Mouse (Mus musculus): ENCODE results near the gene Smarcc2. TPM values are rescaled to one million over a fixed set of nuclear protein-coding genes. Genes with fewer than 3 reads are reported as not detected.

Smarcc2 gene
- polyA plus RNA-seq, 1 experiment from 2014 or later = 93.6 TPM

DNA sequence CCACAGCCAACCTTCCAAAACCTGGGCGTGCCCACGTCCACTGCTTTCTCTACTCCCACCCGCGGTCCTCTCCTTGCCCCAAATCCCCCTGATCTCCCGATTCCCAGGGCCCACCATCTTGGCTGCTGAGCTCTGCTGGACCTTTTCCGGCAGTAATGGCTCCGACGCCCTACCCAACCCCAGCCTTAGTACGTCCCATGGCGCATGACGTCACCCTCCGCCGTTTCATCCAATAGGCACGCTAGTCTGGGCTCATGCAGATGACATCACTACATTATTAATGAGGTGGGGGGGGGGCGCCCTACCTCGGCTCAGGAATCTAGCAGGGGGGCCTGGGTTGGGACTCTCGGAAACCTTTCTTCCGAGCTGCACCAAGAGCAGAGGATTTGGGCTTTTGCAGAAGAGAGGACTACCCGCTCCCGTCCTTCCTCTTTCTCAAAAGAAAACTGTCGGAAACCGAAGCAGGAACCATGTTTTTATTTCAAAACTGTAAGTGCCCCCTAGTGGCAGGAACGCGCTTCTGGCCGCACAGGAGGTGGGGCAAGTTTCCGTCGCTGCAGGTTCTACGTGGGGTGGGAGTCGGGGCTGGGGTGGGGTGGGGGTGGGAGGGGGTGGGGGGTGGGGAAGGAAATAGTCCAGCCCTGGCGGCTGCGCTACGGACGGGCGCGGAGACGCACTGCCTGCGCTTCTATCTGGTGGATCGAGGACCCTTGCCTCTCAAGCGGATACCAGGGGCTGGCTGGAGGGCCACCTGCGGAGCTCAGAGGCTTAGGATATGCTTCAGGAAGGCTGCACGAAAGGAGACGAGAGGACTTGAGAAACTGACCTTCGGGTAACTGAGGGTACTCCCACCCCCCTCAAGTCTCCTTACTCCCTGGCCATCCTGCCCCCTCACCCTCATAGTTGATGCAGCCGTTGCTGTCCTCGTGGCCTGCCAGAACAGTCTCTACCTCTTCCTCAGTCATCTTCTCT is 34.9 kb downstream of the Smarcc2 start, which contains the start of gene Myl6:
Gene Myl6 (minus strand): TSS at position 451 of the 972 bp plus-strand sequence.
- peak; percentile 92 for ATAC-seq (ENCODE audit: insufficient number of reproducible peaks, low FRiP score, low TSS enrichment, low read depth)
- Histone ChIP-seq H3K27me3 (no peaks in the 10 kb centered on the region), H3K9ac (peak within 1 kb of the TSS; percentile 91), H3K27ac (replicated peaks) (peak within 1 kb of the TSS; percentile 100), H3K9me3 (replicated peaks) (no peaks in the 10 kb centered on the region), H3K36me3 (peaks cover 27% of the 10 kb centered on the region), H3K4me1 (peaks cover 56% of the 10 kb centered on the region), H3K4me2 (replicated peaks) (peak within 1 kb of the TSS; percentile 77), H3K4me3 (replicated peaks) (peak within 1 kb of the TSS; percentile 87)
- WGBS = under 1% methylated on average over 45 of the region's 45 CpGs

DNA sequence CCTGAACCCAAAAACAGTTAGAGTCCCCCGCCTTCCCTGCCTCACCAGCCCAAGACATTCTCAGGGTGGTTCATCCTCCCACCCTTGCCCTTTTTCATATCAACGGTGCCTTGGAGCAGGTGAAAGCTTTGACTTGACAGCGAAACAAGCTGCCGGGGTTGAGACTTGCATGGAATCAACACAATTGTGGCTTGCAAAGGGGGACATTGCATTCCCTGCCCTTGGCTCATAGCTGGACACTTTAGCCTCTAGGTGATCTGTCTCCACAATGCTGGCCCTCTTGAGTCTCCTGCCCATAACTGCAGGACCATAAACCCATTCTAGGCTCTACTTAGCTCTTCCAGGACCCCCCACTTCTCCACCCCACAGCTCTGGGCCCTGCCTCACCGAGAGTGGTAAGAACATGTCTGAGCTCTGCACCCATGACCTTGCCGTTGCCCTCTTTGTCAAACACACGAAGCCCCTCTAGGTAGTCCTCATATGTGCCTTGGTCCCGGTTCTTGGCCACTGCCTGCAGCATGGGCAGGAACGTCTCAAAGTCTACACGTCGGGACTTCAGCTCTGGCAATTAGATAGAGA is 35.7 kb downstream of the Smarcc2 start:
- no peak for ATAC-seq (ENCODE audit: insufficient number of reproducible peaks, low FRiP score, low TSS enrichment, low read depth)

DNA sequence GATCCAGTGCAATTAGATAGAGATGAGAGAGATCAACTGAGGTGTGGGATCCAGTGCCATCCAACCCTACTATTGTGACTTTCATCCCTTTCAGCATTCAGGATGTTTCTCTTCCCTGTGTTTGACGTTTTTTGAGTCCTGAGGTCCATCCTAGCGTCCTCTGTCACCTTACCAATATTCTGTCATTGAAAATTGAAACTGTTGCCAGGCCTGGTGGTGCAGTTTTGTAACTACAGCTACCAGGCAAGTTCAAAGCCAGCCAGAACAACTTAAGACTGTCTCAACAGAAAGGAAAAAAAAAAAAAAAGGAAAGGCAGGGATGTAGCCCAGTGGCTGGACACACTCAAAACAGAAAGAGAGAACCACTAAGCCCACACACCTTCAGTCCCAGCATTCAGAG is 36.2 kb downstream of the Smarcc2 start:
- H3K4me2 ChIP-seq (replicated peaks) = peak overlapping the region; percentile 77; the same call in 1 of the 2 replicates
- WGBS = 67% methylated on average over 2 of the region's 2 CpGs
- peak overlapping the region; percentile 87 for H3K4me3 ChIP-seq (replicated peaks)
- H3K9me3 ChIP-seq (replicated peaks) = no peaks in the 10 kb centered on the region
- H3K27me3 ChIP-seq = no peaks in the 10 kb centered on the region
- peaks cover 53% of the 10 kb centered on the region for H3K4me1 ChIP-seq
- H3K27ac ChIP-seq (replicated peaks) = peak overlapping the region; percentile 100; the same call in 1 of the 2 replicates
- H3K9ac ChIP-seq = no peak overlapping the region
- ATAC-seq (ENCODE audit: insufficient number of reproducible peaks, low FRiP score, low TSS enrichment, low read depth) = no peak
- H3K36me3 ChIP-seq = peaks cover 14% of the 10 kb centered on the region

More for the DNA sequence above, 35.7 kb downstream of the Smarcc2 start:
- H3K4me2 ChIP-seq (replicated peaks) = peak overlapping the region; percentile 77
- peak overlapping the region; percentile 87 for H3K4me3 ChIP-seq (replicated peaks)
- WGBS = 52% methylated on average over 11 of the region's 11 CpGs
- peaks cover 58% of the 10 kb centered on the region for H3K4me1 ChIP-seq
- H3K36me3 ChIP-seq = peaks cover 19% of the 10 kb centered on the region
- no peaks in the 10 kb centered on the region for H3K9me3 ChIP-seq (replicated peaks)
- peak overlapping the region; percentile 100 for H3K27ac ChIP-seq (replicated peaks)
- no peaks in the 10 kb centered on the region for H3K27me3 ChIP-seq
- peak overlapping the region; percentile 77 for H3K9ac ChIP-seq

DNA sequence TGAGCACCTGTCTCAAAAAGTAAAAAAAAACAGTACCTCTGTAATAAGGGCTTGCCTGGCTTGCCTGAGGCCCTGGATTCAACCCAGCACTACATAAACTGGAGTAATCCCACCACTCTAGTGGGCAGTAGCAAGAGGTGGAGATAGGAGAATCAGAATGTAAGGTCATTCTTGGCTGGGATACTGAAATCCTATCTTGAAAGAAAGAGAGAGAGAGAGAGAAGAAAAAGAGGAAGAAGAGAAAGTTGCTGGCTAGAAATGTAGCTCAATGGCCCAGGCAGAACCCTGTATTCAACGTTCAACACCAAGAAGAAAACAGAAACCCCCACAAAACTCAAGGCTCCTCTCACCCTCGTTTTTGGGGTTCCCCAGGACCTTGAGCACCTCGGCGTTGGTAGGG is 36.9 kb downstream of the Smarcc2 start:
- Histone ChIP-seq H3K4me1 (peaks cover 48% of the 10 kb centered on the region), H3K4me3 (replicated peaks) (no peak overlapping the region), H3K9me3 (replicated peaks) (no peaks in the 10 kb centered on the region), H3K27me3 (no peaks in the 10 kb centered on the region), H3K27ac (replicated peaks) (0 out of 2 replicates have a peak overlapping the region, but pooled peaks have one; percentile 28), H3K4me2 (replicated peaks) (no peak overlapping the region), H3K9ac (no peak overlapping the region), H3K36me3 (peaks cover 9% of the 10 kb centered on the region)
- WGBS = 75% methylated on average over 4 of the region's 4 CpGs
- ATAC-seq (ENCODE audit: insufficient number of reproducible peaks, low FRiP score, low TSS enrichment, low read depth) = no peak

DNA sequence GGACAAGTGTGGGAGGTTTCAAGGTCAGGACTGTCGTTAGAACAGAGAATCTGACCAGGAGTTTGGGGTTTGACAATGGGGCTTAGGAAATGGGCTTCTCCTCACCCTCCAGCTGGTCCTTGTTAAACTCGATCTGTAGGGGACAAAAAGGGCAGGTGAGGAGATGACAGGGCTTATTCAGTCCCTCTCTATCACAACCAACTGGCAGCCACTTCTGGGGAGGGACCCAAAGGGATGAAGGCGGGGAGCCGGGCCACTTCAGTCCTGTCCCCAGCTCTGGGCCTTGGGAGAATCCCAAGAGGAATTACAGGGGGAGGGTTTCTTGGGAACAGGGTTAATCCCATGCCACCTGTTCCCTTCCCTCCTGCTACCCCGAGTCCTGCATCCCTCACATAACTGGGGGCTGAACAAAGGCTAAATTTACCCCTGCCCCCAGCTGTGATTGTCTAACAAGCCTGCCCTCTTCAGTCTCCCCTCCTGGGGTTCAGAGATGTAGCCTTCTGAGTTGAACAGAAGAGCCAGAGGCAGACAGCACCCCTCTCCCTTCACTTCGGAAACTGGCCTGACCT is 37.5 kb downstream of the Smarcc2 start:
- 32% methylated on average over 6 of the region's 6 CpGs for WGBS
- Histone ChIP-seq H3K4me3 (replicated peaks) (no peak overlapping the region), H3K27ac (replicated peaks) (0 out of 2 replicates have a peak overlapping the region, but pooled peaks have one; percentile 28), H3K9me3 (replicated peaks) (no peaks in the 10 kb centered on the region), H3K9ac (no peak overlapping the region), H3K27me3 (no peaks in the 10 kb centered on the region), H3K36me3 (peaks cover 2% of the 10 kb centered on the region), H3K4me2 (replicated peaks) (no peak overlapping the region), H3K4me1 (peaks cover 41% of the 10 kb centered on the region)
- no peak for ATAC-seq (ENCODE audit: insufficient number of reproducible peaks, low FRiP score, low TSS enrichment, low read depth)

DNA sequence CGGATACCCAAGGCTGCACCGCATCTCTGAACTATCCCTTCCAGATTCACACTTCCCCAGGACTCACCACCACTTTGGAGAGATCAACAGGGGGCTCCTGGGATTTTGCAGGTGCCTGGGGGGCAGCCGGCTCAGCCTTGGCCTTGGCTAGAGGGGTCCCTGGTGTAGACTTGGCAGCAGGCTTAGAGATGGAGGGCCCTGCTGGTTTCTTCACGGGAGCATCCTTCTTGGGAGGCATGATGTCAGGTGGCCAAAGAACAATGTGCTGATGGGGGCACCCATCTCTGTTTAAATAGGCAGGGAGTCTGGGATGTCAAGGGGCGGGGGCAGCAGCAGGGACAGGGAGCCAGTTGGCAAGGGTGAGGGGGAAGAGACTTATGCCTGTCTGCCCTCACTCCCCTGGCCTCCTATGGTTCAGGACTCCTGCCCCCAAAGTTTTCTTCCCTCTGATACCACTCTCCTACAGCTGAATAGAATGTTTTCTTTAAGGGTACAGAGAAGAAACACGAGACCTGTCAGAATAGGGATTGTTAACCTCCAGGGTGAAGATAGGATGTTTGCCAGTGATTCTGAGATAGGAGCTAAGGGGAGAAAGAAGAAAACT is 38.2 kb downstream of the Smarcc2 start:
- WGBS = 41% methylated on average over 6 of the region's 6 CpGs
- no peaks in the 10 kb centered on the region for H3K9me3 ChIP-seq (replicated peaks)
- no peak overlapping the region for H3K4me2 ChIP-seq (replicated peaks)
- H3K27me3 ChIP-seq = no peaks in the 10 kb centered on the region
- peaks cover 36% of the 10 kb centered on the region for H3K4me1 ChIP-seq
- H3K36me3 ChIP-seq = no peaks in the 10 kb centered on the region
- no peak overlapping the region for H3K9ac ChIP-seq
- no peak overlapping the region for H3K27ac ChIP-seq (replicated peaks)
- ATAC-seq (ENCODE audit: insufficient number of reproducible peaks, low FRiP score, low TSS enrichment, low read depth) = no peak
- 0 out of 2 replicates have a peak overlapping the region, but pooled peaks have one; percentile 2 for H3K4me3 ChIP-seq (replicated peaks)

DNA sequence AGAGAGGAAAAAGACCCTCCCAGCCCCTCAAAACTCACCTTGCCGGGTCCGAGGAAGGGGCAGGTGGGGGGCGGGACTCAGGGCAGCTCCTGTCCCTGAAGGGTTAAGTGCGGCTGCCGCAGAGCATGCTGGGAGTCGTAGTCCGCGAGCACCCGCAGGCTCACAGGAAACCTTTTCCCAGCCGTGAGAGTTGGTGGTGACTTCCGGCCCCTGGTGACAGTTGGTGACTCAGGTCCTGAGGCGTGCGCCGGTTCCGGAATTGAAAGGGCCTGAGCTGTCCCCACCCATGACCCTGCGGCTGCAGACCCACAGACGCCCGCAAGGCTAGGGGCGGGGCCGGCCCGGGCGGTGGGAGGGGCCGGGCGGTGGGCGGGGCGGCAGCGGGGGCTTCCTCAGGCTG is 39.5 kb downstream of the Smarcc2 start, which contains the start of gene Myl6b:
Gene Myl6b (minus strand): TSS at position 96 of the 400 bp plus-strand sequence.
- under 1% methylated on average over 27 of the region's 27 CpGs for WGBS

DNA sequence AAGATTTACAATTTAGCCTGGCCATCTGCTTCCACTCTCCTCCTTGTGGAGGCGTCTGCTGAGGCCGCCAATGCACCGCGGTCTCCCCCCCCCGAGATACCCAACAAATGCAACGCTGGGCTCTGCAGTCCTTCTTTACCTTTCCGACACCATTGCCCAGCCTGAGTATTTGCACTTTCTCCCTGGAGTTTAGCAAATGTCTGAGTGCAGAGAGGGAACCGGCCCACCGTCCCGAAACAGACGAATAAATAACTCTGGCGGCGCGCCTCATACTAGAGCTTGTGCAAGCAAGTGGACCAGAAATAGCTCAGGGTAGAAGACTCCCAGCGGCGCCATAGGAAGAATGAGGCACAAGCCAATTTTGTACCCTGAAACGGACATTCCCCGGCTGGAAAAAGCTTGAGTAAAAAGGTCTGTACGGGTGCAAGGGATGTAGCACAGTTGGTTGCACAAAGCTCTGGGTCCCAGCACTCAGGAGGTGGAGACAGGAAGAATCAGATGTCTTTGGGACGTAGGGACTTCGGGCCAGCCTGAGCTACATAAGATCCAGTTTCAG is 40.1 kb downstream of the Smarcc2 start:
- peak overlapping the region; percentile 62 for H3K4me3 ChIP-seq (replicated peaks)
- H3K36me3 ChIP-seq = no peaks in the 10 kb centered on the region
- peak overlapping the region; percentile 94 for H3K27ac ChIP-seq (replicated peaks)
- peak overlapping the region; percentile 65 for H3K4me2 ChIP-seq (replicated peaks)
- H3K27me3 ChIP-seq = no peaks in the 10 kb centered on the region
- peak; percentile 21; the same call in 1 of the 2 replicates for ATAC-seq (ENCODE audit: insufficient number of reproducible peaks, low FRiP score, low TSS enrichment, low read depth)
- peaks cover 35% of the 10 kb centered on the region for H3K4me1 ChIP-seq
- peak overlapping the region; percentile 35 for H3K9ac ChIP-seq
- no peaks in the 10 kb centered on the region for H3K9me3 ChIP-seq (replicated peaks)
- under 1% methylated on average over 21 of the region's 21 CpGs for WGBS

More for the DNA sequence above, 39.5 kb downstream of the Smarcc2 start, which contains the start of gene Myl6b:
- peaks cover 35% of the 10 kb centered on the region for H3K4me1 ChIP-seq
- H3K4me2 ChIP-seq (replicated peaks) = peak within 1 kb of the TSS; percentile 65
- peak within 1 kb of the TSS; percentile 35 for H3K9ac ChIP-seq
- peak; percentile 84 for ATAC-seq (ENCODE audit: insufficient number of reproducible peaks, low FRiP score, low TSS enrichment, low read depth)
- H3K4me3 ChIP-seq (replicated peaks) = peak within 1 kb of the TSS; percentile 62
- H3K36me3 ChIP-seq = no peaks in the 10 kb centered on the region
- H3K27me3 ChIP-seq = no peaks in the 10 kb centered on the region
- H3K9me3 ChIP-seq (replicated peaks) = no peaks in the 10 kb centered on the region
- peak within 1 kb of the TSS; percentile 94 for H3K27ac ChIP-seq (replicated peaks)

DNA sequence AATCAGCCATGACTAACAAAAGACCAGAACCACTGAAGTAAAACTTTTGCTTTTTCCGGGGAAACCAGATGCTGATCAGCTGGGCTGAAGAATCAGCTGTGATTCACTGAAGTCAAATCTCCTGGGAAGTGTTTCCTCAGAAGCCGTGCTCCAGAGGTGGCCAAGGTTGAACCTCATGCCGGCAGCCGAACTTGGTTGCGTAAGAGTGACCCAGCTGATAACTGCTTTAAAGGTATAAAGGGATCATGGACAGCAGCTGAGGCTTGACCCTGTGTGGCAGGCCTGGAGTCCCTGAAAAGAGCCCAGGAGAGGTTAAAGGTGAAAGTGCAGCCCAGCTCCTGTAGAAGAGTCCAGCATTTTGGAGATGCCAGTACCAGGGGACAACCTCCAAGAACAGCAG is 43.3 kb downstream of the Smarcc2 start:
- Histone ChIP-seq H3K36me3 (peaks cover 4% of the 10 kb centered on the region; the same call in 1 of the 2 replicates), H3K27me3 (no peaks in the 10 kb centered on the region), H3K9ac (no peak overlapping the region), H3K27ac (replicated peaks) (no peak overlapping the region), H3K4me2 (replicated peaks) (no peak overlapping the region), H3K4me1 (peaks cover 15% of the 10 kb centered on the region), H3K4me3 (replicated peaks) (no peak overlapping the region), H3K9me3 (replicated peaks) (no peaks in the 10 kb centered on the region)
- 82% methylated on average over 5 of the region's 5 CpGs for WGBS
- no peak for ATAC-seq (ENCODE audit: insufficient number of reproducible peaks, low FRiP score, low TSS enrichment, low read depth)

DNA sequence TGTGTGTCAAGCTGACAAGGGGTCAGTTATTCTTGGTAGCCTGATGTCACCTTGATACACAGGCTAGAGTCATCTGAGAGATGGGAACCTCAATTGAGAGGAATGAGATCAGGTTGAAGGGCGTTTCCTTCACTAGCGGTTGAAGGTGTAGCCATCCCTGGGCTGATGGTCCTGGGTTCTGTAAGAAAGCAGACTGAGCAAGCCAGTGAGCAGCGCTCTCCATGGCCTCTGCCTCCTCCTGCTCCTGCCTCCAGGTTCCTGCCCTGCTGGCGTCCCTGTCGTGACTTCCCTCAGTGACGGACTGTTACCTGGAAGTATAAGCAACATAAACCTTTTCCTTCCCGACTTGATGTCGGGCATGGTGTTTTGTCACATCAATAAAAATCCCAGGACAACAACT is 44.5 kb downstream of the Smarcc2 start:
- Histone ChIP-seq H3K27me3 (no peaks in the 10 kb centered on the region), H3K36me3 (peaks cover 4% of the 10 kb centered on the region; the same call in 1 of the 2 replicates), H3K4me1 (peaks cover 4% of the 10 kb centered on the region), H3K27ac (replicated peaks) (no peak overlapping the region), H3K9ac (no peak overlapping the region), H3K4me3 (replicated peaks) (no peak overlapping the region), H3K4me2 (replicated peaks) (no peak overlapping the region), H3K9me3 (replicated peaks) (no peaks in the 10 kb centered on the region)
- WGBS = 84% methylated on average over 8 of the region's 8 CpGs
- ATAC-seq (ENCODE audit: insufficient number of reproducible peaks, low FRiP score, low TSS enrichment, low read depth) = no peak

Measured in embryonic facial prominence, embryonic 15.5 days (tissue).